Mouse (Mus musculus) cerebellum, adult 8-10 months (tissue): ENCODE results near the gene 3110009E18Rik.

Experiments
- DNase-seq: peaks from one replicate; pipeline ENCODE4 v3.0.0; 2022

The 3110009E18Rik gene

DNA sequence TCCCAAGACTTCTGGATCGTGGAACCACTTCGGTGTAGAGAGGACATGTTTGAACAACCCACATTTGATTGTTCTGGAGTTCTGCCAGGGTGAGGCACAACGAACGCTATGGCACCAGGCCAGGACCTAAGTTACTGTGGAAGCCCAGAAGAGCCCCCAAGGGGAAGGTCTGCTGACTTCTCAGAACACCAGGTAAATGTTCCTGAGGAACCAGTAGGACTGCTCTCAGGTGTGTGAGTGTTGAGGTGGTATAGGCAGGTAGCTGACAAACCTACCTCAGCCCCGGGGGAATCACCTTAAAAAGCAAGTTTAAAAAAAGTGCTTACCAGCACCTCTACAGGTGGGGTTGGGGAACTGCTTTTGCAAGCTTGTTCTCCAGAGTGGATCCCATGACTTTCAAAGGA lies 15.4 kb upstream of the 3110009E18Rik start:
- no peak for DNase-seq

- no peak for DNase-seq
Measured at GRCm38 (mm10) chr1:120109741-120110432, 11.1 kb upstream of the 3110009E18Rik start.

DNA sequence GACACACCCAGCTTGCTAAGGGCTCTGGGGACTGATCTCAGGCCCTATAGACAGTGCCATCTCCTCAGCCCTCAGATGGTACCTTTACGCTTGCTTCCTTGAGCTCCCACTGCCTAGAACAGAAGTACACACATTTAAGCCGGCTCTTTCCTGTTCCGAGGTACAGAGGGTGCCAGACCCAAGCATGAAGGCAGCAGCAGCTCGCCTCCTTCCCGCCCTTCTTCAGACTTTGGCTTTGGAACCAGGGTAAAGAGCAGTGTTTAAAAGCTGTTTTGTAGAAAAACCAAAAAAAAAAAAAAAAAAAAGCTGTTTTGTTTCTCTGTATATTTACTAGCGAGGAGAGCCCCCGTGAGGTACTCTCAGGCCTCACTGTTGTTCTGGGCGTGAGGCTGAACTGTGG lies 9.2 kb upstream of the 3110009E18Rik start:
- no peak for DNase-seq

DNA sequence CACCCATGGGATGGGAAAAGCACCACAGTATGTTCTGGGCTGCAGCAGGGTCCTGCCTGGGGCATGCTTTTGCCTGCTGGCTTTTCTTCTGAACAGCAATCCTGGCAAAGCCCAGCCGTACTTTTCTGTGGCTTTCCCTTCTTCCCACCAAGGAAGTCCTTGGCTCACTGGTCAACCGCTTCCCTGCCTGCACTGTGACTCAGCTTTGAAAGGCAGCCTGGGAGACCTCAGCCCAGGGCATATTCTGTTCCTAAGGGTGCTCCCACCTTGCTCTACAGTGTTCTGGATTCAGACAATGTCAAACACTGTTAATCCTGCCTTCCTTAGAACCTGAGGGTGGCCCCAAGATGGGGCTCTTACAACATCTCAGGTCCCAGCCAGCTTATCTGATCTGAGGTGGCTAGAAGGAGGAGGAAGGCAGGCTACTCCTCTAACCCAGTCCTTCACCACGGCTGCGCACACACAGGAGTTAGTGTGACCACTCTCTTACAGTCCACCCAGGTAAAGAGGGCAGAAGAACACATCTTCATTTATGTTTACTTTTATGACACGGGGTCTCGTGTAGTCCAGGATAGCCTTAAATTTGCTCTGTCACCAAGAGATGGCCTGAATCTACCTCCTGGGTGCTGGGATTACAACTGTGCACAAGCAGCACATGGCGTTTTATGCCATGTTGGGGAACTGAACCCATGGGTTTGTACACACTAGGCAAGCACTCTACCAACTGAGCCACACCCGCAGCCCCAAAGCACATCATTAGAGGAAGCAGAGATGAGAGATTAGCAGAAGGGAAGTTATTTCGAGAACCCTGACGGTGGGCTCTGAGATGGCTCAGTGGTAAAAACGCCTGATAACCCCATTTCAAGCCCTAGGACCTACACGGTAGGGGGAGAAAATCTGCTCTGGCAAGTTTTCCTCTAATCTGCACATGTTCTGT lies 8.5 kb upstream of the 3110009E18Rik start:
- no peak for DNase-seq

GRCm38 (mm10) chr1:120115671-120116081 lies 5.3 kb upstream of the 3110009E18Rik start:
- peak; percentile 77 for DNase-seq

- DNase-seq: no peak
Measured at GRCm38 (mm10) chr1:120116106-120116505, 4.9 kb upstream of the 3110009E18Rik start.

GRCm38 (mm10) chr1:120118854-120119253 lies 2.1 kb upstream of the 3110009E18Rik start:
- DNase-seq: no peak

DNA sequence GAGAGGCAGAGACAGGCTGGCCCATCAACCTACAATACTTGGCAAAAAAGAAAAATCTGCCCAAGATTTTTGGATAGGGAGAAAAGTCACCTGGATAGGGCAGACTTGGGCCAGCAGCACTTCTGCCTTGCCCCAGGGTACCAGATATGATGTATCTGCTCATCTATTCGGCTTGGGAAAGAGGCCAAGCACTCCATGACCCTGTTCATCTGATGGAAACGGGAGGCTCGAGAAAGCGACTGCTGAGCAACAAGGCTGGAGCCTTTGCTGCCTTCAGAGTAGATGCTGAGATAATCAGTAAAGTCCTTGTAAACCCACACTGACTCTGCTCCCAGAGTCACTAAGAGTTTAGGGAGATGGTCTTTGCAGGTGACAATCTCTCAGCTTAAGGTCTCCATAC lies 1.6 kb upstream of the 3110009E18Rik start:
- DNase-seq: peak; percentile 30

GRCm38 (mm10) chr1:120120141-120120968 lies 632 bp upstream of the 3110009E18Rik start:
- peak; percentile 53 for DNase-seq

DNA sequence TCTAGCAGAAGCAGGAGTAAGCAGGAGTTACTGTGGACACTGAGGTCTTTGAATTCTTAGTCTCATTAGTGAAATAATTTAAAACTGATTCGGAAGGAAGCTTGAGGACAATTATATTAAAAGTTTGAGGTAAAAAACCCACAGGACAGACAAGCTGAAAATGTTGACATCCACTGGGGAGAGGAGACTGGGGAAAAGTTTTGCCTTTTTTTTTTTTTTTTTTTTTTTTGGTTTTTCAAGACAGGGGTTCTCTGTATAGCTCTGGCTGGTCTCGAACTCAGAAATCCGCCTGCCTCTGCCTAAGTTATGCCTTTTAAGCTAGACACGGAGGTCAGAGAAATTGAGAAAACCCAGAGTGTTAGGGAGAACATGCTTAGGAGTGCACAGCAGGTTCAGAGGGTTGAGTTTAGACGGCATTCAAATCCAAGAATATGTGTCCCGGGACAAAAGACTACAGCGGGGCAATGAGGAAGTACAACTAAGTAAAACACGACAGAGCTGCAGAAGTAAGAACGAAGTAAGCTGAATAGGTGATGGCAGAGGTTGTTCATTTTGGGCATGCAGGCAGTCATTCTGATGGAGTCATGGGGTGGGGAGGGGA lies 1.0 kb downstream of the 3110009E18Rik start:
- no peak for DNase-seq

- no peak for DNase-seq
Measured at GRCm38 (mm10) chr1:120122634-120123383, 1.8 kb downstream of the 3110009E18Rik start.

GRCm38 (mm10) chr1:120124839-120125238 lies 3.9 kb downstream of the 3110009E18Rik start:
- DNase-seq: no peak

DNA sequence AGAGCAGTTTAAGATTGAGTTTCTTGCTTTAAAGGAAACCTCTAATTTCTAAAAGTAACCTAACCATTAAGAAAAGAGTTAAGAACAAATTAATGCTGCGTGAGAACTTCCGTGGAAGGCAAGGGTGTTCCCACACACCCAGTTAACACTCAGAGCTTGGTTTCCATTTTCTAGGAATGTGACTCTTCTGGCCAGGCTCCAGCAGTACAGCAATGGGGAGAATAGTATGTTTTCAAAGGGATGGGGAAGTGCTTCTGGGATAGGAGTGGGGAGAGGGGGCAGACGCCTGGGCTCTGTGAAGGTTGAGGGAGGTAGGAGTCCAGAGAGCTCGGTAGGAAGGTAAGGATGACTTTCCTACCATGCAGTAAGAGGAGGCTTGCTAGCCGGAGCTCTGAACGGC lies 4.5 kb downstream of the 3110009E18Rik start:
- no peak for DNase-seq

DNA sequence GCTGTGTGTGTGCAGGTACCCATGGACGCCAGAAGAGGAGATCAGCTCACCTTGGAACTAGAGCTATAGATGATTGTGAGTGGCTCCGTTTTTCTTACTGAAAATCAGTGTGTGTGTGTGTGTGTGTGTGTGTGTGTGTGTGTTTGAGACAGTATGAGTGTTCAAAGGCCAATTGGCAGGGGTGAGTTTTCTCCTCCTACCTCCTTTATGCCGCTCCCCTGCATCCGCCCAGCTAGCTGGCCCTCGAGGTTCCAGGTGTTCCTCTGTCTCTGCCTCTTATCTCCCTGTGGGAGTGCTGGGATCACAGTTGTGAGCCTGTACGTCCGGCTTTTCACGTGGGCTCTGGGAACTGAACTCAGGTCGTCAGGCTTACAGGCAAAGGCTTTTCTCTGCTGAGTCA lies 5.3 kb downstream of the 3110009E18Rik start:
- no peak for DNase-seq

DNA sequence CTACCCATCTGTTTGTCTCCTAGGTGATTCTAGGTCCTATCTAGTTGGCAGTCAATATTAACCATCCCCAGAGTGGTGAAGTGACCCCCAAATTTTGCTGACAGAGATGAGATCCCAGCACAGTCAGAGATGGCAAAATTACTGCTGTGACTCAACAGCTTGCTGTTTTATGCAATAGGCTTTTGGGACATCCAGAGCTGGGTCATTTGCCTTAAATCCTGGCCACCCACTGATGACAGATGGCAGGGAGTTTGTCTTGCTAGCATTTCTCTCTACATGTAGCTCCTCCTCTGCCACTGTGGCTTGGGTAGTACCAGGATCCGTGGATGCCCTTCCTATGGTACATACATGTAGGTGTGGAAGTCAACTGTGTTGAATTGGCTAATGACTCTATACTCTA lies 11.4 kb downstream of the 3110009E18Rik start:
- no peak for DNase-seq

DNA sequence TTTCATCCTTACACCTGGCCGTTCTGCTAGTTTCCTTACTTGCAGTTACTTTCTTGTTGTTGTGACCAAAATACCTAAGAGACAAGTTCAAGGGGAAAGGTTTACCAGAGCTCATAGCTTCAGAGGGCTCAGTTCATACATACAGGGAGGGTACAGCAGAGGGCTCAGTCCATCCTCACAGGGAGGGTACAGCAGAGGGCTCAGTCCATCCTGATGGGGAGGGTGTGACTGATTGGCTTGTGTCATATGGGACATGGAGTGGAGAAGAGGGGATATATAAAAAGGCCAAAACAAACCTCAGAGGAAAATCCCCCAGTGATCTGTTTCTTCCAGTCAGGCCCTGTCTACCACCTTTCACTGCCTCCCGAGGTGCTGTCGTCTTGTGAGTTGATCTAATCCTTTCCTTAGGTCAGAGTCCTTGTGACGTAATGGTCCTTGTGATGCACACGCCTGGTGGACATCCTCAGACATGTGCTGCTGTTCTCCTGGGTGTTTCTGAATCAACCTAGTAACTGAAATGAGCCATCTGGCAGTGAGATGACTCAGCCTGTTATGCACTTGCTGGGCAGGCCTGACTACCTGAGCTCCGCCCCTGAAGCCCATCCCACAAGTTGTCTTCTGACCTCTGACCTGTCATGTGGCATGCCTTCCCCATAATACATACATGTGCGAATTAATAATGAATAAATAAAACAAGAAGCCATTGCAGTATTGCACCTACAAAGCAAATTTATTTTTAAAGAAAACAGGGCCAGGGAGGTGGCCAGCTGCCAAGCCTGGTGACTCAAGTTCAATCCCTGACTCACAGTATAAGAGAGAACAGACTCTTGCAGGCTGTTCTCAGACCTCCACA lies 15.2 kb downstream of the 3110009E18Rik start:
- peak; percentile 22 for DNase-seq

- no peak for DNase-seq
Measured at GRCm38 (mm10) chr1:120138923-120139540, 18.0 kb downstream of the 3110009E18Rik start.

DNA sequence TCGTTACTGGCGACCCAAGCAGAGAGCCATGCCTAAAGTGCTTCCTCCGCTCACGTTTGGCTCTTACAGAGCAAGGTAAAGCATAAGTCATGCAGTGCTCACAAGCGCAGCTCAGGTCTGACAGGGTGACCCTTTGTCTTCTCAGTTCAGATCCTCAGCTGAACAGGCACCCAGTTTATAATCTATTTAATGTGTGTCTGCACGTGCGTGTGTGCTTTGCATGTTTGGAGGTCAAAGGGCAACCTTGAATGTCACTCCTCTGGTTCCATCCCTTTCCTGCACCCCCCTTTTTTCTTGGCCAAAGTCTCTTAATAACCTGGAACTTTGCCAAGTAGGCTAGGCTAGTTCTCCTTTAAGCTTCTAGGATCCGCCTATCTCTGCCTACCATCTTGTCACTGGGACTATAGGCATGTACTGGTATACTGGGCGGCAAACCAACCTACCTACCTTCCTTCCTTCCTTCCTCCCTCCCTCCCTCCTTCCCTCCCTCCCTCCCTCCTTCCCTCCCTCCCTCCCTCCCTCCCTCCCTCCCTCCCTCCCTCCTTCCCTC lies 19.2 kb downstream of the 3110009E18Rik start:
- no peak for DNase-seq

- peak; percentile 73 for DNase-seq
Measured at GRCm38 (mm10) chr1:120142551-120142950, 21.6 kb downstream of the 3110009E18Rik start.
